Mouse (Mus musculus) spleen, adult 2 months (tissue): ENCODE data around the gene Slc9a3r2.

Source experiments
- CTCF ChIP-seq: fragments of 200-500 bp; IDR thresholded peaks from 2 replicates; pipeline ENCODE4 v1.5.1; 2011; ENCODE audit warnings: mild to moderate bottlenecking, inconsistent platforms; ENCODE audit not compliant: insufficient read depth, insufficient read length, insufficient replicate concordance; ENCODE audit errors: extremely low read depth
- POLR2A ChIP-seq: fragments of 200-500 bp; IDR thresholded peaks from 2 replicates; pipeline ENCODE4 v1.6.1; 2011; ENCODE audit warnings: low read depth, low read length, inconsistent platforms

DNA sequence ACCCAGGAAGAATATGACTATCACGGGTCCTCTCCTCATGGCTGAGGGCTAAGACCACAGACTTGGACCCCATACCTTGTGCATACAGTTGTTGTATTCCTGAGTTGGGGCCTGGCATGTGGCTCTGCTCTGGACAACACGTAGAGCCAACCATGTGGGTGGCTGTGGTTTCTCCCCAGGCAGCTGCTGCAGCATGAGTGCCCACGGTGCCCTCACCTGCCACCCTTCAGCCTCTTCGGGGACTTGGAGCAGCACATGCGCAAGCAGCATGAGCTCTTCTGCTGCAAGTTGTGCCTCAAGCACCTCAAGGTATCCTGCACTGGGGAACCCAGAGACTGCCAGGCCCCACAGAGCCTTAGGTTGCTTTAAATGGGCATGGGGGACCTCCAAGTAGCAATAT lies 26.8 kb upstream of the Slc9a3r2 start:
- TF ChIP-seq CTCF (no peak), POLR2A (no peak)
